Mouse (Mus musculus) MEL (cell line): Measurements from ENCODE around the gene Calcb. TPM values are rescaled to one million over a fixed set of nuclear protein-coding genes. Genes with fewer than 3 reads are reported as not detected.

Source experiments
- DNase-seq: peaks from one replicate; pipeline ENCODE4 v3.0.0; 2011; ENCODE audit warnings: low read depth, low spot score
- H3K27ac ChIP-seq: 2 replicates; pipeline ENCODE4 v1.5.1; 2012; ENCODE audit warnings: low read depth, mild to moderate bottlenecking, control low read depth, low read length, moderate library complexity; ENCODE audit not compliant: control insufficient read depth
- H3K27me3 ChIP-seq, 2 experiments: fragments of 150-350 bp in 1 of 2; sonication (generic) in 1 of 2; 2 replicates each; pipeline ENCODE4 v1.6.1; 2012; ENCODE audit warnings: low read length in 2 of 2, mild to moderate bottlenecking in 2 of 2, improper control_type of control experiment in 1 of 2, moderate library complexity in 1 of 2; ENCODE audit not compliant: insufficient read depth in 2 of 2, control insufficient read depth in 1 of 2
- H3K36me3 ChIP-seq, 2 experiments: 2 replicates each; pipeline ENCODE4 v1.6.1; 2012 to 2014; ENCODE audit warnings: low read length in 2 of 2, improper control_type of control experiment in 1 of 2, inconsistent platforms in 1 of 2, mild to moderate bottlenecking in 1 of 2; ENCODE audit not compliant: insufficient read depth in 2 of 2, control insufficient read depth in 1 of 2
- H3K4me1 ChIP-seq, 2 experiments: fragments of 150-350 bp in 1 of 2; sonication (generic) in 1 of 2; 2 replicates each; pipeline ENCODE4 v1.6.1; 2012; ENCODE audit warnings: low read length in 2 of 2, improper control_type of control experiment in 1 of 2, mild to moderate bottlenecking in 1 of 2; ENCODE audit not compliant: insufficient read depth in 2 of 2, control insufficient read depth in 1 of 2
- H3K4me3 ChIP-seq, 2 experiments: fragments of 150-350 bp in 1 of 2; sonication (generic) in 1 of 2; 2 replicates each; pipeline ENCODE4 v1.5.1; 2012; ENCODE audit warnings: low read depth in 2 of 2, low read length in 2 of 2, mild to moderate bottlenecking in 2 of 2, moderate library complexity in 2 of 2, control low read depth in 1 of 2, improper control_type of control experiment in 1 of 2; ENCODE audit not compliant: control insufficient read depth in 1 of 2, insufficient read depth in 1 of 2
- H3K79me2 ChIP-seq: 2 replicates; pipeline ENCODE4 v1.6.1; 2012; ENCODE audit warnings: mild to moderate bottlenecking, low read length, moderate library complexity; ENCODE audit not compliant: control insufficient read depth, poor library complexity, insufficient read depth
- H3K9ac ChIP-seq: 2 replicates; pipeline ENCODE4 v1.6.1; 2012; ENCODE audit warnings: low read depth, mild to moderate bottlenecking, control low read depth, low read length, moderate library complexity; ENCODE audit not compliant: control insufficient read depth, poor library complexity, severe bottlenecking
- H3K9me3 ChIP-seq: fragments of 150-350 bp; sonication (generic); replicated peaks from 2 replicates; pipeline ENCODE4 v1.6.1; 2012; ENCODE audit warnings: mild to moderate bottlenecking, low read length, improper control_type of control experiment, moderate library complexity; ENCODE audit not compliant: insufficient read depth
- BHLHE40 ChIP-seq: IDR thresholded peaks from 2 replicates; pipeline ENCODE4 v1.6.1; 2012; ENCODE audit warnings: low read depth, mild to moderate bottlenecking, inconsistent platforms, low read length, improper control_type of control experiment, borderline replicate concordance
- CHD2 ChIP-seq: IDR thresholded peaks from 2 replicates; pipeline ENCODE4 v1.6.1; 2011; ENCODE audit warnings: low read length, improper control_type of control experiment
- CTCF ChIP-seq, 3 experiments: IDR thresholded peaks in 2 of 3; conservative IDR thresholded peaks in 1 of 3; 2 replicates each; pipeline ENCODE4 v1.5.1; 2011 to 2012; ENCODE audit warnings: low read length in 3 of 3, low read depth in 2 of 3, mild to moderate bottlenecking in 2 of 3, improper control_type of control experiment in 1 of 3, inconsistent platforms in 1 of 3, mixed read lengths in 1 of 3, moderate library complexity in 1 of 3; ENCODE audit not compliant: control insufficient read depth in 1 of 3, insufficient read depth in 1 of 3, poor library complexity in 1 of 3, severe bottlenecking in 1 of 3
- ETS1 ChIP-seq: IDR thresholded peaks from 2 replicates; pipeline ENCODE4 v1.6.1; 2012; ENCODE audit warnings: low read depth, mild to moderate bottlenecking, inconsistent platforms, low read length, improper control_type of control experiment, moderate library complexity
- GABPA ChIP-seq: IDR thresholded peaks from 2 replicates; pipeline ENCODE4 v1.6.1; 2012; ENCODE audit warnings: low read depth, mild to moderate bottlenecking, inconsistent platforms, low read length, improper control_type of control experiment, moderate library complexity
- GATA1 ChIP-seq: IDR thresholded peaks from 2 replicates; pipeline ENCODE4 v1.6.1; 2011; ENCODE audit warnings: low read depth, low read length, improper control_type of control experiment
- HCFC1 ChIP-seq: IDR thresholded peaks from 2 replicates; pipeline ENCODE4 v1.6.1; 2012; ENCODE audit warnings: low read depth, mild to moderate bottlenecking, inconsistent platforms, low read length, improper control_type of control experiment, moderate library complexity
- MAZ ChIP-seq: IDR thresholded peaks from 2 replicates; pipeline ENCODE4 v1.6.1; 2012; ENCODE audit warnings: low read depth, mild to moderate bottlenecking, inconsistent platforms, low read length, improper control_type of control experiment
- MYB ChIP-seq: IDR thresholded peaks from 2 replicates; pipeline ENCODE4 v1.6.1; 2011; ENCODE audit warnings: mild to moderate bottlenecking, low read depth, low read length, improper control_type of control experiment
- MYC ChIP-seq: IDR thresholded peaks from 2 replicates; pipeline ENCODE4 v1.6.1; 2011; ENCODE audit warnings: low read depth, mild to moderate bottlenecking, low read length, improper control_type of control experiment, moderate library complexity
- NRF1 ChIP-seq: IDR thresholded peaks from 2 replicates; pipeline ENCODE4 v1.6.1; 2014; ENCODE audit warnings: low read depth, mild to moderate bottlenecking, inconsistent platforms, low read length, improper control_type of control experiment, moderate library complexity; ENCODE audit not compliant: poor library complexity, insufficient read depth, severe bottlenecking
- POLR2A ChIP-seq, 2 experiments: IDR thresholded peaks; 2 replicates each; pipeline ENCODE4 v1.6.1; 2011 to 2012; ENCODE audit warnings: low read length in 2 of 2, mild to moderate bottlenecking in 2 of 2, control low read depth in 1 of 2, improper control_type of control experiment in 1 of 2, low read depth in 1 of 2, moderate library complexity in 1 of 2; ENCODE audit not compliant: control insufficient read depth in 1 of 2, insufficient read depth in 1 of 2, poor library complexity in 1 of 2
- RAD21 ChIP-seq: IDR thresholded peaks from 2 replicates; pipeline ENCODE4 v1.6.1; 2011; ENCODE audit warnings: mild to moderate bottlenecking, low read depth, low read length, improper control_type of control experiment
- RCOR1 ChIP-seq: IDR thresholded peaks from 2 replicates; pipeline ENCODE4 v1.6.1; 2012; ENCODE audit warnings: low read depth, mild to moderate bottlenecking, inconsistent platforms, low read length, improper control_type of control experiment
- SMC3 ChIP-seq: IDR thresholded peaks from 2 replicates; pipeline ENCODE4 v1.6.1; 2011; ENCODE audit warnings: low read depth, low read length, improper control_type of control experiment
- TBP ChIP-seq: IDR thresholded peaks from 2 replicates; pipeline ENCODE4 v1.8.0; 2011; ENCODE audit warnings: low read depth, low read length, improper control_type of control experiment
- TCF12 ChIP-seq: IDR thresholded peaks from 2 replicates; pipeline ENCODE4 v1.6.1; 2014; ENCODE audit warnings: low read depth, mild to moderate bottlenecking, inconsistent platforms, low read length, improper control_type of control experiment, moderate library complexity
- UBTF ChIP-seq: IDR thresholded peaks from 2 replicates; pipeline ENCODE4 v1.6.1; 2012; ENCODE audit warnings: low read depth, mild to moderate bottlenecking, inconsistent platforms, low read length, improper control_type of control experiment, moderate library complexity, borderline replicate concordance; ENCODE audit not compliant: insufficient read depth
- USF2 ChIP-seq, 2 experiments: IDR thresholded peaks; 2 replicates each; pipeline ENCODE4 v1.6.1; 2011 to 2012; ENCODE audit warnings: improper control_type of control experiment in 2 of 2, low read length in 2 of 2, borderline replicate concordance in 1 of 2, inconsistent platforms in 1 of 2, low read depth in 1 of 2, mild to moderate bottlenecking in 1 of 2; ENCODE audit not compliant: insufficient read depth in 1 of 2
- ZC3H11A ChIP-seq: IDR thresholded peaks from 2 replicates; pipeline ENCODE4 v1.6.1; 2012; ENCODE audit warnings: low read depth, mild to moderate bottlenecking, inconsistent platforms, low read length, improper control_type of control experiment
- ZMIZ1 ChIP-seq: IDR thresholded peaks from 2 replicates; pipeline ENCODE4 v1.6.1; 2012; ENCODE audit warnings: low read depth, mild to moderate bottlenecking, inconsistent platforms, low read length, improper control_type of control experiment, moderate library complexity
- ZNF384 ChIP-seq: IDR thresholded peaks from 2 replicates; pipeline ENCODE4 v1.6.1; 2012; ENCODE audit warnings: low read depth, mild to moderate bottlenecking, inconsistent platforms, low read length, improper control_type of control experiment
- polyA plus RNA-seq, 2 experiments: library from polyadenylated mRNA; stranded (reverse) in 1 of 2; unstranded in 1 of 2; fragments of >175 nt in 1 of 2; fragments of >200 nt in 1 of 2; gene quantifications; 2 replicates each; pipeline versions ENCODE4 v1.2.1 to v1.2.4; 2012; ENCODE audit warnings: low replicate concordance in 2 of 2, low read depth in 1 of 2; ENCODE audit not compliant: insufficient read length in 2 of 2, insufficient read depth in 1 of 2, missing spikeins in 1 of 2
- total RNA-seq: library from RNA; depleted of rRNA; stranded (reverse); fragments of 300-350 nt; gene quantifications from 2 replicates; pipeline ENCODE4 v1.2.3, GENCODE M21; 2012

Gene Calcb
- total and polyA plus RNA-seq, 3 experiments: not detected

- Histone ChIP-seq H3K9ac (no peak overlapping the region), H3K9me3 (no peaks in the 10 kb centered on the region), H3K79me2 (no peaks in the 10 kb centered on the region), H3K27me3 (no peaks in the 10 kb centered on the region), H3K27ac (no peak overlapping the region), H3K36me3 (no peaks in the 10 kb centered on the region), H3K4me1 (no peaks in the 10 kb centered on the region), H3K4me3 (no peak overlapping the region)
- DNase-seq: no peak
- TF ChIP-seq GABPA (no peak), RCOR1 (no peak), CTCF (IDR thresholded peaks at IDR 0.05 in 2 of 3, conservative IDR thresholded peaks at IDR 0.05 in 1 of 3; ENCODE audit: control insufficient read depth in 1 of 3, insufficient read depth in 1 of 3, low read depth in 2 of 3, low read length in 3 of 3, poor library complexity in 1 of 3, severe bottlenecking in 1 of 3) (no peak), CHD2 (no peak), USF2 (IDR thresholded peaks at IDR 0.05; ENCODE audit: borderline replicate concordance in 1 of 2, insufficient read depth in 1 of 2, low read depth in 1 of 2, low read length in 2 of 2) (no peak), MAZ (no peak), ZC3H11A (no peak), POLR2A (IDR thresholded peaks at IDR 0.05; ENCODE audit: control insufficient read depth in 1 of 2, insufficient read depth in 1 of 2, low read depth in 1 of 2, low read length in 2 of 2, poor library complexity in 1 of 2) (no peak), UBTF (no peak), ZMIZ1 (no peak), ZNF384 (no peak)
These were observed 35.8 kb downstream of the Calcb start for GRCm38 (mm10) chr7:114754196-114754595.

- Histone ChIP-seq H3K79me2 (no peaks in the 10 kb centered on the region), H3K27me3 (no peaks in the 10 kb centered on the region), H3K9ac (no peak overlapping the region), H3K4me3 (no peak overlapping the region), H3K9me3 (no peaks in the 10 kb centered on the region), H3K36me3 (no peaks in the 10 kb centered on the region), H3K4me1 (no peaks in the 10 kb centered on the region), H3K27ac (no peak overlapping the region)
- no peak for DNase-seq
- no peak for TF ChIP-seq MYC
- TF ChIP-seq BHLHE40: no peak
- TF ChIP-seq SMC3: no peak
- no peak for TF ChIP-seq NRF1
- no peak for TF ChIP-seq RAD21
- TF ChIP-seq ETS1: no peak
- no peak for TF ChIP-seq CHD2
- TF ChIP-seq TBP: no peak
- no peak for TF ChIP-seq GATA1
- no peak for TF ChIP-seq TCF12
- TF ChIP-seq MYB: no peak
- TF ChIP-seq HCFC1: no peak
- no peak for TF ChIP-seq ZC3H11A
These were observed 36.2 kb downstream of the Calcb start for GRCm38 (mm10) chr7:114754626-114755025.
